Mouse (Mus musculus) spleen, adult 2 months (tissue): ENCODE measurements around the gene Gm26920.

Experiments
- CTCF ChIP-seq: fragments of 200-500 bp; IDR thresholded peaks from 2 replicates; pipeline ENCODE4 v1.5.1; 2011; ENCODE audit warnings: mild to moderate bottlenecking, inconsistent platforms; ENCODE audit not compliant: insufficient read depth, insufficient read length, insufficient replicate concordance; ENCODE audit errors: extremely low read depth
- POLR2A ChIP-seq: fragments of 200-500 bp; IDR thresholded peaks from 2 replicates; pipeline ENCODE4 v1.6.1; 2011; ENCODE audit warnings: low read depth, low read length, inconsistent platforms

- no peak for TF ChIP-seq CTCF
- TF ChIP-seq POLR2A = no peak
Measured at GRCm38 (mm10) chr7:30009321-30010085, 80.7 kb downstream of the Gm26920 start.
